20 mouse cellular contexts compared by ENCODE assay signal in genomic region chr1:89755358-89755757, GRCm38 (mm10).
DNase-seq lines count a peak whose midpoint lies in the region; ATAC-seq and TF ChIP-seq lines count a peak whose summit lies in the region.
"Had no signal": no experiment of that assay in that cellular context is flagged by ENCODE, and none has a peak within 500 bp of the region (broad histone marks: within the 10 kb centered on the region; RNA-seq: fewer than 3 reads in every experiment).

No protein-coding gene starts in this region.

- no peak overlapping the region for H3K4me3 ChIP-seq in hindbrain, embryonic 13.5 days
- no peak overlapping the region for H3K4me3 ChIP-seq in hindbrain, embryonic 14.5 days (replicated peaks; ENCODE audit: low read length)
- no peak overlapping the region for H3K4me3 ChIP-seq in kidney, postnatal 0 days (replicated peaks; ENCODE audit: low read depth, low read length)
- H3K4me3 ChIP-seq: embryonic facial prominence, embryonic 15.5 days; erythroblast, embryonic 14.5 days; forebrain, embryonic 10.5 days; heart, adult 2 months; heart, embryonic 15.5 days; hindbrain, embryonic 15.5 days had no signal

- H3K4me1 ChIP-seq in hindbrain, embryonic 13.5 days (replicated peaks): peaks cover 46% of the 10 kb centered on the region
- H3K4me1 ChIP-seq in hindbrain, embryonic 14.5 days (replicated peaks; ENCODE audit: control insufficient read depth, insufficient read depth, low read length): peaks cover 26% of the 10 kb centered on the region
- H3K4me1 ChIP-seq in kidney, postnatal 0 days (replicated peaks; ENCODE audit: insufficient read depth, low read length): peaks cover 7% of the 10 kb centered on the region

- H3K9ac ChIP-seq in hindbrain, embryonic 13.5 days: peak overlapping the region; percentile 5; the same call in 1 of the 2 replicates
- H3K9ac ChIP-seq in hindbrain, embryonic 14.5 days: no peak overlapping the region
- H3K9ac ChIP-seq in kidney, postnatal 0 days (ENCODE audit: low read depth, low read length): no peak overlapping the region
- H3K9ac ChIP-seq: embryonic facial prominence, embryonic 15.5 days; heart, embryonic 15.5 days; hindbrain, embryonic 15.5 days had no signal

- TF ChIP-seq CTCF in kidney, postnatal 0 days (IDR thresholded peaks at IDR 0.05; ENCODE audit: low read depth): no peak
- TF ChIP-seq CTCF in brain, embryonic 14.5 days (IDR thresholded peaks at IDR 0.05; ENCODE audit: borderline replicate concordance, extremely low read depth, insufficient read depth, insufficient read length): no peak

- no peaks in the 10 kb centered on the region for H3K9me3 ChIP-seq in hindbrain, embryonic 13.5 days
- H3K9me3 ChIP-seq in hindbrain, embryonic 14.5 days (ENCODE audit: control insufficient read depth, low read length): no peaks in the 10 kb centered on the region
- H3K9me3 ChIP-seq in kidney, postnatal 0 days (replicated peaks; ENCODE audit: low read length): no peaks in the 10 kb centered on the region
- H3K9me3 ChIP-seq: embryonic facial prominence, embryonic 15.5 days; forebrain, embryonic 10.5 days; heart, embryonic 15.5 days; hindbrain, embryonic 15.5 days had no signal

- H3K27me3 ChIP-seq in hindbrain, embryonic 13.5 days: peaks cover 16% of the 10 kb centered on the region; the same call in 1 of the 2 replicates
- H3K27me3 ChIP-seq in hindbrain, embryonic 14.5 days (ENCODE audit: control insufficient read depth, insufficient read depth, low read length): no peaks in the 10 kb centered on the region
- H3K27me3 ChIP-seq in kidney, postnatal 0 days (ENCODE audit: insufficient read depth, low read length): no peaks in the 10 kb centered on the region
- H3K27me3 ChIP-seq: embryonic facial prominence, embryonic 15.5 days; heart, embryonic 15.5 days; hindbrain, embryonic 15.5 days had no signal

- H3K27ac ChIP-seq in hindbrain, embryonic 13.5 days: no peak overlapping the region
- H3K27ac ChIP-seq in hindbrain, embryonic 14.5 days: no peak overlapping the region
- no peak overlapping the region for H3K27ac ChIP-seq in kidney, postnatal 0 days
- H3K27ac ChIP-seq: embryonic facial prominence, embryonic 15.5 days; forebrain, embryonic 10.5 days; heart, adult 2 months; heart, embryonic 15.5 days; hindbrain, embryonic 15.5 days had no signal

- no peak for TF ChIP-seq POLR2A in brain, embryonic 14.5 days (IDR thresholded peaks at IDR 0.05; ENCODE audit: borderline replicate concordance, extremely low read depth, insufficient read depth, insufficient read length, poor library complexity, severe bottlenecking)

- no peak for ATAC-seq in hindbrain, embryonic 13.5 days (ENCODE audit: low FRiP score)
- ATAC-seq in hindbrain, embryonic 14.5 days (ENCODE audit: low FRiP score): no peak
- ATAC-seq in kidney, postnatal 0 days (replicated peaks; ENCODE audit: low FRiP score, low read depth): no peak
- ATAC-seq: forebrain, embryonic 14.5 days had no signal

- no peak overlapping the region for H3K4me2 ChIP-seq in hindbrain, embryonic 13.5 days
- no peak overlapping the region for H3K4me2 ChIP-seq in hindbrain, embryonic 14.5 days (replicated peaks)
- H3K4me2 ChIP-seq in kidney, postnatal 0 days (ENCODE audit: low read length): no peak overlapping the region
- H3K4me2 ChIP-seq: embryonic facial prominence, embryonic 15.5 days; heart, embryonic 11.5 days; heart, embryonic 15.5 days; hindbrain, embryonic 15.5 days had no signal

- DNase-seq in hindbrain, embryonic 14.5 days (ENCODE audit: low spot score): no peak
- peak; percentile 91 for DNase-seq in kidney, postnatal 0 days (ENCODE audit: low spot score)
- no peak for DNase-seq in kidney, adult 8-10 months
- peak; percentile 41 for DNase-seq in brain, embryonic 14.5 days (ENCODE audit: low read depth)
- peak; percentile 54 for DNase-seq in mesoderm, embryonic 11.5 days (ENCODE audit: low read depth, low spot score)
- DNase-seq: adrenal gland, adult 2 months; adrenal gland, postnatal 25 days; cerebellum, adult 2 months; cerebellum, postnatal 10 days; gastrocnemius, postnatal 10 days; heart, adult 2 months; heart, postnatal 14 days had no signal

- H3K36me3 ChIP-seq in hindbrain, embryonic 13.5 days: 0 out of 2 replicates have a peak, but pooled peaks cover 2% of the 10 kb centered on the region
- no peaks in the 10 kb centered on the region for H3K36me3 ChIP-seq in hindbrain, embryonic 14.5 days (replicated peaks; ENCODE audit: control insufficient read depth, insufficient read depth)
- H3K36me3 ChIP-seq in kidney, postnatal 0 days (ENCODE audit: insufficient read depth, low read length): no peaks in the 10 kb centered on the region
- H3K36me3 ChIP-seq: embryonic facial prominence, embryonic 15.5 days; heart, embryonic 15.5 days; hindbrain, embryonic 15.5 days had no signal

- 48% methylated on average over 12 of the region's 12 CpGs for WGBS in hindbrain, embryonic 13.5 days
- WGBS in hindbrain, embryonic 14.5 days: 43% methylated on average over 12 of the region's 12 CpGs
- 29% methylated on average over 12 of the region's 12 CpGs for WGBS in kidney, postnatal 0 days

Comparison
In these comparisons a context has a peak if more than half of its experiments do, and no peak if none do; other contexts are left out.
1. DNase-seq: peak in kidney, postnatal 0 days (single experiment), brain, embryonic 14.5 days (single experiment) and mesoderm, embryonic 11.5 days (single experiment); none in hindbrain, embryonic 14.5 days (single experiment) and kidney, adult 8-10 months (0 of 2).